Mouse (Mus musculus): ENCODE results near the gene Fcf1.
A peak's percentile ranks its signal among the peaks of the same experiment; 100 is the strongest.

Gene Fcf1

DNA sequence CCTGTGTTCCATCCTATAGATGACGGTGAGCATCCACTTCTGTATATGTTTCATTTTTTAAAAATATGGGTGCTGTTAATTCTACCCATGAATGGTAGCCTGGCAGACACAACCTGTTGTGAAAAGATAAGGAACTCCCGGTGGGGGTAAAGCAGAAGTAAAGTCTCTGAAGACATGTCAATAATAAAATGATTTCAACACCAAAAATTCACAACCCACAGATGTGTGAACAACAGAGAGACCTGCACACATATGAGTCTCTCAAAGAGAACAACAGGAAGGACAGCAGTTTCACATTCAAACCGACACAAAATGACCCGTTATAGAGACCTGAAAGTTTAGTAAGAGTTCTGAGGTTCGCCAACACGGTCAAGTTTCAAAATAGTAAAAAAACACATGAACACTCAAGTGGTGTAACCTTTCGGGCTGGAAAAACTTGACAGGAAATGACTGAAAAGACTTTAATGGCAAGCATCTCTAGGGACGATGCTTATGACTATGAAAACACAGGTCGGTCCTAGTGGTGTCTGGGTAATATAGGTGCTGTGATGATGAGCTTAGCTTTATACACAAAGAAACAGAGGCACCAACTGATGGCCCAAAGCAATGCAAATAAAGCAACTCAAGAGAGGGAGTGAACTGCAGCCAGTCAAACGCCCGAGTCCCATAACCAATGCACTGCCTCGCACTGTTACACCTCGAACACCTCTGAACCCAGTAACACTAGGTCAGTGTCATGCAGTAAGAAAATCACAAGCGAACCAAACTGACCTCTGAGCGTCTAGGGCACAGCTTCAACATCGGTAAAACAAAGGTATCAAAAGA lies 1.7 kb upstream of the Fcf1 start:
- DNase-seq (ENCODE audit: low read depth), result peak; percentile 49

DNA sequence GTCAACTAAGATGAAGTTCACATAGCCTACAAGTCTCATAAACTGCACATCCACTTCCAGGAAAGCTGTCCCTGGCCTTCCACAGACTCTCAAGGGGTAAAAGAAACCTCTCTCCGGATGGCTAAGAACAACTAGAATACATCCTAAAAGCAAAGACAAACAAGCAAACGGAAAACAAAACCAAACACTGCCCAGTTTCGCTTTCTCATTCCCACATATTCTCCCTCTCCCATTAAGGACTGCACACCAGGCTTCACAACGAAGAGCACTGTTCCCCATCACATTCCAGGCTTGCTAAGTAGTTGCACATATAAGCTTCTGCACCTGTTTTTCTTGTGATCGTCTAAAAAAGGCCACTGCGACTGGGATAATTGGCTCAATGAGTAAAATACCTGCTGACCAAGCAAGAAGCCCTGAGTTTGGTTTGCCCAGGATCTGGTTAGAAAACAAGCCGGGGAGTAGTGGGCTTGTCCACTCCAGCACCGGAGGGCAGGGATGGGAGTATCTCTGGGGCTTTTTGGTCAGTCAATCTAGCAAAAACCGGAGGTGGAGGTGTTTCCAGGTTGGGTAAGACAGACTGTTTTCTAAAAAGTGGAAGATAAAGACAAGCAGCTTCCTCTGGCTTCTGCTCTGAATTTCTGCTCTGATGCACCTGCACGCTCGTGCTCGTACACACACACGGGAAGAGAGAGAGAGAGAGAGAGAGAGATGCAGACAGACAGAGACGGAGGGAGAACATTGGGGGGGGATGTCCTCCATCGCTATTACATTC lies 855 bp upstream of the Fcf1 start:
- DNase-seq (ENCODE audit: low read depth), result no peak

DNA sequence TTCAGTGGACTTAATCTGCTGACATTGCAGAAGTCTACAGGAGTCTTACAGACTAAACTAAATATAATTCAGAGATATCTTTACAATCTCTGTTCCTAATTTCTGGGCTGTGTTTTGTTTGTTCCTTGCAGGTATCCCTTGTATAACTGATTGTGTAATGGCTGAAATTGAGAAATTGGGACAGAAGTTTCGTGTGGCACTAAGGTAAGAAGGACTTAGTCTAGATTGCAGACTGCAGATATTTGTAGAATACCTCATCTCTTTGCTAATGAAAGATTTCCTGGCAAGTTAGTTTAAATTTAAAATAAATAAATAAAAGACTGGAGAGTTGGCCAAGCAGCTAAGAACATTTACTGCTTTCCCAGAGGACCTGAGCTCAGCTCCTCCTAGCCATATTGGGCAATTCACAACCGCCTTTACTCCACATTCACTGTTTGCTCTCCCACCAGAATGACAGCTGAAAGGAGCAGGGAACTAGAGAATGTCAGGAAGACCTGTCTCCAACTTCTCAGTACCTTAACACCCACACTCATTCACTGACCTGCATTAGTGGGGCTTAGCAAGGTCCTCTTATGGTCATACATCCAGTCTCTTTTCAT lies 8.7 kb downstream of the Fcf1 start:
- no peak for DNase-seq (ENCODE audit: low read depth)

DNA sequence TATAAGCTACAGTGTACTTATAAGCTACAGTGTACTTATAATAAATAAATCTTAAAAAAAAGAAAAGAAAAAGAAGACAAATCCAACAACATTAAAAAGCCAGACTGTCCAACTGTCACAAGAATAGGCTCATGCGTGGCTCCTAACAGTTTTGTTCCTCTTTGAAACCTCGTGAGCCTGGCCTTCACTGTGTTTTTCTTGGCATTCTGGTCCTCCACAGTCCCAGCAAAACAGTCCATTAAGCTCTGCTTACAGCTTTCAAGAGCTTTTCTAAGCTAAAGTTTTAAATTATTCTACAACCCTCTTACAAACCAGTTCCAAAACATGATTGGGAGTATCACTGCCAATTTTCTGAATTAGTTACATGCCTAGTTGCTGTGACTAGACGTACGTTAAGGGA lies 18.8 kb downstream of the Fcf1 start:
- DNase-seq (ENCODE audit: low read depth), result no peak

DNA sequence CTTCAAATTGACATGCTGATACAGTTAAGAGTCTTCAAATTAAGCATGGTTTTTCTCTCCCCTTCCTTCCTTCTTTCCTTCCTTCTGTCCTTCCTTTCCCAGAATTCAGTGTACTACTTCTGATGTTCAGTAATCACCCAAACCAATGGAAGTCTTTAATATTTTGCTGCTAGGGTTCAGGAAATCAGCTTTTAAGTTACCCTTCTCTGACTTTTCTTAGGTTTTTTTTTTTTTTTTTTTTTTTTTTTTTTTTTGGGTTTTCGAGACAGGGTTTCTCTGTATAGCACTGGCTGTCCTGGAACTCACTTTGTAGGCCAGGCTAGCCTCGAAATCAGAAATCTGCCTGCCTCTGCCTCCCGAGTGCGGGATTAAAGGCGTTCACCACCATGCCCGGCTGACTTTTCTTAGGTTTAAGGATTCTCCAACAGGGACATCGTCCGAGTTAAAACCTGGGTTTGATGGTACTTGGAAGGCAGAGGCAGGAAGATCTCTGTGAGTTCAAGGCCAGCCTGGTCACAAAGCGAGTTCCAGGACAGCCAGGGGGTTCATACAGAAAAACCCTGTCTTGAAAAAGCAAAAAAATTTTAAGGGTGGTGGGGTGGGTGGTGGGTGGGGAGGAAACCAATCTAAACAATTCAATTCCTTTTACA lies 24.5 kb downstream of the Fcf1 start:
- DNase-seq (ENCODE audit: low read depth), result no peak

DNA sequence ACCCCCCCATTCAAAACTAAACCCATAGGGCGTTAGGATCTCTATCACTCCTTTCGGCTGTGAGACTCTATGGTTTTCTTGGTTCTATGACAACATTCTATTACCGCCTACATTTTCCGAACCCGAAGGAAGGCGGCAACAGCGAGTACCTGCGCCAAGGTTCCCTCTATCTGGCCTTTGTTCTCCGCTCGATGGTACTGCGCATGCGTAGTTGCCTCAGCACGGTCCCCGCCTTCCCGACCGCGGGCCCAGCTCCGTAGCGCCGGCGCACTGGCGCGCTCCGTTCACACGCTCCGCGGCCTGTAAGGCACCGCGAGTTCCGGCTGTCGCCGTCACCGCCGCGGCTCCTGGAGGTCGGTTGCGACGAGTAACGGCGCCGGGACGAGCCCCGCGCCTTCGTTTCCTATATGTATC lies 25.4 kb downstream of the Fcf1 start, which contains the start of gene Ylpm1:
Gene Ylpm1, plus strand, starts transcription at position 239 of the 414 bp plus-strand sequence.
- peak; percentile 93 for DNase-seq (ENCODE audit: low read depth)

DNA sequence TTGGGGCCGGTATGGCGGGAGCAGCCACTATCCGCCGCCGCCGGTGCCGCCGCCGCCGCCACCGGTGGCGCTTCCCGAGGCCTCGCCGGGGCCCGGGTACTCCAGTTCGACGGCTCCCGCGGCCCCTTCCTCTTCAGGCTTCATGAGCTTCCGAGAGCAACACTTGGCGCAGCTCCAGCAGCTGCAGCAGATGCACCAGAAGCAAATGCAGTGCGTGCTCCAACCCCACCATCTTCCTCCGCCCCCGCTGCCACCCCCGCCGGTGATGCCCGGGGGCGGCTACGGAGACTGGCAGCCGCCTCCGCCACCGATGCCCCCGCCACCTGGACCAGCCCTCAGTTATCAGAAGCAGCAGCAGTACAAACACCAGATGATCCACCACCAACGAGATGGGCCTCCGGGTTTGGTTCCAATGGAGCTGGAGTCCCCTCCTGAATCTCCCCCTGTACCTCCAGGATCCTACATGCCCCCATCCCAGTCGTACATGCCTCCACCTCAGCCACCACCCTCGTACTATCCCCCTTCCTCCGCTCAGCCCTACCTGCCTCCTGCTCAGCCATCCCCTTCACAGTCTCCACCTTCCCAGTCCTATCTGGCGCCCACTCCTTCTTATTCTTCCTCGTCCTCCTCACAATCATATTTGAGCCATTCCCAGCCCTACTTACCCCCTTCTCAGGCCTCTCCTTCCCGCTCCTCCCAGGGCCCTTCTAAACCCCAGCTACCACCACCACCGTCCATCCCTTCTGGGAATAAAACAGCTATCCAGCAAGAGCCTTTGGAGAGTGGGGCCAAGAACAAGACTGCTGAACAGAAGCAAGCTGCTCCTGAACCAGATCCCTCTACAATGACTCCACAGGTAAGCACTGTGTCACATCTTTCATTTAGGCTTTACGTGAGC lies 26.1 kb downstream of the Fcf1 start:
- peak; percentile 56 for DNase-seq (ENCODE audit: low read depth)

DNA sequence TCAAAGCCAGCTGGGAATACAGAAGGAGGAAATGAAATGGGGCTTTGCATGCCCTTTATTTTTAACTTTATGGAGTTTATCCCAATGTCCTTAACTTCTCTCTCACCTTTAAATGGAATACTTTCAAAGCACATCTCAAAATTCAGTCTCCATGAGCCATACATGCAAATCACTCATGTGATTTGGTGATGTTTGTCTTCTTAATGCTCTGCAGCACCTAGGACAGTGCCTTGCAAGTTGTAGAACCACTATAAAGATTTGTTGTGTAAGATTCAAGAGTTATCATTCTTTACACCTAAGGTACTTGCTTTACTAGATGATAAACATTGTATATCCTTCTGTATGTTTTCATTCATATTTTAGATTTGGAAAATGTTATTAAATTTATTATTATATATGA lies 28.4 kb downstream of the Fcf1 start:
- no peak for DNase-seq (ENCODE audit: low read depth)

DNA sequence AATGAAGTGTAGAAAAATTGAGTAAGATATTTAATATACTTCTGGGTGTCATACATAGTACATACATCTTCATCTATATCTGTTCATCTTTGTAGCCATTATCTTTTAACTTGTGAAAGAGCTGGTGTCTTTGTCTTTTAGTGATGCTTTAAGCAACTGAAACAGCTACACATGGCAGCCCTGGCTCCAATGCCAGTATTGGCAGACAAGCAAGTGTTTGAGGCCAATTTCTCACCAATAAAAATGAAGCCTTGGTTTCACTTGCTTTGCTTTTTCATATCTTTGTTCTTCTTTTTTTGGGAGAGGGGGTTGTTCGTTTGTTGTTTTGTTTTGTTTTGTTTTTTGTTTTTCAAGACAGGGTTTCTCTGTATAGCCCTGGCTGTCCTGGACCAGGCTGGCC lies 35.5 kb downstream of the Fcf1 start:
- DNase-seq (ENCODE audit: low read depth), result no peak

DNA sequence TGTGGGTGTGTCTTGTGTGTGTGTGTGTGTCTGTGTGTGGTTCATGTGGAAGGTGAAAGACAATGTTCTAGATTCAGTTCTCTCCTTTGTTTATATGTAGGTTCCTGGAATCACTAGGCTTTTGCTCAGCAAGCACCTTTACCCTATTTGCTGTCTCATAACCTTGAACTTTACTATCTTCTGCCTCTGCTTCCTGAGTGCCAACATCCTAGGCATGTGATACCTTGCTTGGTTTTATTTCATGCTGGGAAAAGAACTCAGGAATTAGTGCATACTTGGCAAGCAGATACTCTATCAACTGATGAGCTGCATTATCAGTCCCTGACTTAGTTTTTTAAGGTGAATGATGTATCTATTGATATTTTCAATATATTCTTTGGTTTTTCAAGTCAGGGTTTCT lies 36.3 kb downstream of the Fcf1 start:
- no peak for DNase-seq (ENCODE audit: low read depth)

DNA sequence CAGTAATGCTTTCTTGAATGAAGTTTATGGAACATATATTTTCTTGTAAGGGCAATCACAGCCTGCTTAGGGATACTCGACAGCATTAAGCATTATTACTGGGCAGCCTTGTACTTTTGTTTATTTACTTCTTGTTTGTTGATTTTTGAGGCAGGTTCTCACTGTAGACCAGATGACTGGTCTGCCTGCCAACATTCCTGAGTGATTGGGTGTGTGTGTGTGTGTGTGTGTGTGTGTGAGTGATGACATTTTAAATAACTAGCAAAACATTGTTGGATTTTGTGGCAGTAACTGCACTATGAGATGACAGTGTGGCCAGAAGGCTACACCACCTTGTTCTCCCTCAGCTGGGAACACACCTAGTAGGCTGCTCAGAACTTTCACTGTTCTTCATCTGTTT lies 39.1 kb downstream of the Fcf1 start:
- DNase-seq (ENCODE audit: low read depth), result no peak

DNA sequence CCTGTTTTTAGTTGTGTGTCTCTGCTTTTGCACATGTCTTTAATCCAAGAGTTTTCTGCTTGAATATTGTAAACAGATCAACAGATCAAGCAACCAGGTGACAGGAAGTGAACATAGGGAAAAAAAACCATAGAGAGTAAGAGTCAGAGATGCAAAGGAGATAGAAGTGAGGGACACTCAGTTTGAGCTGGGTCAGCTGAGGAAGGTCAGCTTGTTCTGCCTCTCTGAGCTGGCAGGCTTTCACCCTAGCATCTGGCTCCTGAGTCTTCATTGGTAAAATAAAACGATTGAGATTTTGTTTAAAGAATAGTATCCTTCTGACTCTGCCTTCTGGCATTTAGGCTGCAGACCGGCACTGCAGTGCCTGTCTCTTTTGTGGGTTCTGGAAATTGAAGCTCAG lies 39.8 kb downstream of the Fcf1 start:
- no peak for DNase-seq (ENCODE audit: low read depth)

DNA sequence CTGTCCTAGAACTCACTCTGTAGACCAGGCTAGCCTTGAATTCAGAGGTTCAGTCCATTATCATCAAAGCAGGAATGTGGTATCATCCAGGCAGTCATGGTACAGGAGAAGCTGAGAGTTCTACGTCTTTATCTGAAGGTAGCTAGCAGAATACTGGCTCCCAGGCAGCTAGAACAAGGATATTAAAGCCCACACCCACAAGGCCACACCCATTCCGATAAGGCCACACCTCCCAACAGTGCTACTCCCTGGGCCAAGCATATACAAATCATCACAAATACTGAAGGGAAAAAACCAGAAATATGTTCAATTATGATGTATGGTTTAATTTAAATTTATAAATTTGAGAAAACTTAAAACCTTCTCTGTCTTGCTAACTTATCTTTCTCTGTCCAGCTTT lies 41.5 kb downstream of the Fcf1 start:
- peak; percentile 32 for DNase-seq (ENCODE audit: low read depth)

DNA sequence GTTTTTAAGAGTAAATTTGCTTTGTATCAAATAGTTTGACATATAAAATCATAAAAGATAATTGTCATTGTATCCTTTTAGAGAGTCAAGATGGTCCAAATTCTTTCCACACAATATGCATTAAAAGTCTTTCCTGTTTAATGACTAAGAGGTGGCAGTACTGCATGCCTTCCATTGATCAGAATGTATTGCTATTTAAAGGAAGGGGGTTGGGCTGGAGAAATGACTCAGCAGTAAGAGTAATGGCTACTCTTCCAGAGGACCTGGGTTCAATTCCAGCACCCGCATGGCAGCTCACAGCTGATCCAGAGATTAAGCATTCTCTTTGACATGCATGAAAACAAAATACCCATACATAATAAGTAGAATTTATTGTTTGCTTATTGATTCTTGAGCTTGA lies 51.4 kb downstream of the Fcf1 start:
- DNase-seq (ENCODE audit: low read depth), result no peak

DNA sequence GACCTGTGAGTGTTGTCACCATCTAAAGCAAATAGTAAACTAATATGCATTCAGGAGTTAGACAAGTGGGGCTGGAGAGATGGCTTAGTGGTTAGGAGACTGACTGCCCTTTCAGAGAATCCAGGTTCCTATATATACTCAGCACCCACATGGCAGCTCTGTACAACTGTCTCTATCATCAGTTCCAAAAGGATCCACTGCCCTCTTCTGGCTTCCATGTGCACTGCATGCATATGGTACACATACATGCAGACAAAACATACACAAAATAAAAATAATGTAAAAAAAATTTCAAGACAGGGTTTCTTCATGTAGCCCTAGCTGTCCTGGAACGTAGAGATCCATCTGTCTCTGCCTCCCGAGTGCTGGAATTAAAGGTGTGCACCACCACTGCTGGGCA lies 62.0 kb downstream of the Fcf1 start:
- peak; percentile 50 for DNase-seq (ENCODE audit: low read depth)
